Mouse (Mus musculus) gastrocnemius, adult 18-20 months (tissue): ENCODE results near the gene Enox1. TPM values are rescaled to one million over a fixed set of nuclear protein-coding genes. Genes with fewer than 3 reads are reported as not detected.

Experiments used
- DNase-seq: peaks from one replicate; pipeline ENCODE4 v3.0.0; 2021; ENCODE audit warnings: low spot score
- total RNA-seq, 2 experiments: library from RNA; stranded (reverse); gene quantifications; 2 replicates each; pipeline ENCODE4 v1.2.3; 2021

Gene Enox1
- total RNA-seq, 2 experiments from 2014 or later: 1.0 to 1.2 TPM

GRCm38 (mm10) chr14:77617250-77617649 is 460.7 kb downstream of the Enox1 start:
- DNase-seq: no peak

GRCm38 (mm10) chr14:77618131-77618805 is 461.7 kb downstream of the Enox1 start:
- DNase-seq: no peak

GRCm38 (mm10) chr14:77621473-77622264 is 465.1 kb downstream of the Enox1 start:
- no peak for DNase-seq

- DNase-seq: no peak
These were observed 470.3 kb downstream of the Enox1 start for GRCm38 (mm10) chr14:77626557-77627507.

- DNase-seq: no peak
These were observed 476.1 kb downstream of the Enox1 start for GRCm38 (mm10) chr14:77632466-77633171.

- no peak for DNase-seq
These were observed 476.6 kb downstream of the Enox1 start for GRCm38 (mm10) chr14:77633172-77633542.

GRCm38 (mm10) chr14:77636931-77637330 is 480.4 kb downstream of the Enox1 start:
- no peak for DNase-seq

- no peak for DNase-seq
These were observed 481.6 kb downstream of the Enox1 start for GRCm38 (mm10) chr14:77638148-77638547.

GRCm38 (mm10) chr14:77638616-77639015 is 482.1 kb downstream of the Enox1 start:
- DNase-seq: no peak

GRCm38 (mm10) chr14:77639586-77639985 is 483.0 kb downstream of the Enox1 start:
- DNase-seq: no peak

- no peak for DNase-seq
These were observed 485.8 kb downstream of the Enox1 start for GRCm38 (mm10) chr14:77642314-77642713.

GRCm38 (mm10) chr14:77646196-77646595 is 489.6 kb downstream of the Enox1 start:
- no peak for DNase-seq

- no peak for DNase-seq
These were observed 490.5 kb downstream of the Enox1 start for GRCm38 (mm10) chr14:77647017-77647416.

- no peak for DNase-seq
These were observed 491.7 kb downstream of the Enox1 start for GRCm38 (mm10) chr14:77648305-77648704.

- DNase-seq: no peak
These were observed 502.2 kb downstream of the Enox1 start for GRCm38 (mm10) chr14:77658739-77659138.

- DNase-seq: no peak
These were observed 505.7 kb downstream of the Enox1 start for GRCm38 (mm10) chr14:77662273-77662672.

- DNase-seq: no peak
These were observed 506.4 kb downstream of the Enox1 start for GRCm38 (mm10) chr14:77662994-77663393.

- DNase-seq: no peak
These were observed 511.5 kb downstream of the Enox1 start for GRCm38 (mm10) chr14:77668096-77668495.

- no peak for DNase-seq
These were observed 512.9 kb downstream of the Enox1 start for GRCm38 (mm10) chr14:77669494-77669893.

- DNase-seq: peak; percentile 58
These were observed 514.4 kb downstream of the Enox1 start for GRCm38 (mm10) chr14:77670945-77671344.

- no peak for DNase-seq
These were observed 515.4 kb downstream of the Enox1 start for GRCm38 (mm10) chr14:77671961-77672360.
